Mouse (Mus musculus) intestine, embryonic 16.5 days (tissue): ENCODE measurements at regions not wholly inside any gene's neighbourhood (a gene's known extent, or its start where the extent isn't known, plus 50 kb on each side); places are given as distances from the start of the nearest gene placed in this dataset.

Experiments
- ATAC-seq: fragments of 200-750 bp; cut with Nextera tagmentation; 2 replicates; pipeline ENCODE4 v1.8.0; 2017; ENCODE audit warnings: moderate TSS enrichment, moderate library complexity
- H3K27ac ChIP-seq: fragments of 300-500 bp; sonication (generic); 2 replicates; pipeline ENCODE4 v1.5.1; 2014; ENCODE audit warnings: mild to moderate bottlenecking, low read length
- H3K27me3 ChIP-seq: fragments of 300-500 bp; sonication (generic); replicated peaks from 2 replicates; pipeline ENCODE4 v1.6.1; 2014; ENCODE audit warnings: low read length, control low read depth, mixed read lengths; ENCODE audit not compliant: control insufficient read depth, insufficient read depth
- H3K36me3 ChIP-seq: fragments of 300-500 bp; sonication (generic); 2 replicates; pipeline ENCODE4 v1.6.1; 2014; ENCODE audit warnings: low read length, control low read depth; ENCODE audit not compliant: control insufficient read depth, insufficient read depth
- H3K4me1 ChIP-seq: fragments of 300-500 bp; sonication (generic); 2 replicates; pipeline ENCODE4 v1.6.1; 2014; ENCODE audit warnings: low read length, control low read depth, mixed read lengths; ENCODE audit not compliant: control insufficient read depth, insufficient read depth
- H3K4me2 ChIP-seq: fragments of 300-500 bp; sonication (generic); 2 replicates; pipeline ENCODE4 v1.6.1; 2014; ENCODE audit warnings: low read depth, low read length, control low read depth
- H3K4me3 ChIP-seq: fragments of 300-500 bp; sonication (generic); 2 replicates; pipeline ENCODE4 v1.5.1; 2014; ENCODE audit warnings: mild to moderate bottlenecking, low read length
- H3K9ac ChIP-seq: fragments of 300-500 bp; sonication (generic); 2 replicates; pipeline ENCODE4 v1.6.1; 2014; ENCODE audit warnings: low read depth, low read length
- H3K9me3 ChIP-seq: fragments of 300-500 bp; sonication (generic); 2 replicates; pipeline ENCODE4 v1.6.1; 2016; ENCODE audit warnings: low read length, control low read depth; ENCODE audit not compliant: control insufficient read depth
- WGBS: fragments of 180-500 bp; shearing (Covaris S2); extraction: QIAGEN DNeasy Blood & Tissue Kit; methylation state at CpG from one replicate; pipeline ENCODE4 v1.1.7; 2014; 5-methylcytosine and 5-hydroxymethylcytosine counted together

GRCm38 (mm10) chr14:74113556-74113955 is 452.5 kb downstream of the Gm21750 start:
- Histone ChIP-seq H3K4me1 (0 out of 2 replicates have a peak, but pooled peaks cover 2% of the 10 kb centered on the region), H3K9me3 (no peaks in the 10 kb centered on the region), H3K4me3 (no peak overlapping the region), H3K27me3 (no peaks in the 10 kb centered on the region), H3K27ac (no peak overlapping the region), H3K4me2 (no peak overlapping the region), H3K9ac (no peak overlapping the region), H3K36me3 (no peaks in the 10 kb centered on the region)
- WGBS: 65% methylated on average over 3 of the region's 3 CpGs
- no peak for ATAC-seq

GRCm38 (mm10) chr14:74117686-74118085 is 456.7 kb downstream of the Gm21750 start:
- ATAC-seq: no peak
- Histone ChIP-seq H3K4me2 (no peak overlapping the region), H3K4me1 (0 out of 2 replicates have a peak, but pooled peaks cover 2% of the 10 kb centered on the region), H3K36me3 (no peaks in the 10 kb centered on the region), H3K27me3 (no peaks in the 10 kb centered on the region), H3K9me3 (no peaks in the 10 kb centered on the region), H3K4me3 (no peak overlapping the region), H3K27ac (no peak overlapping the region), H3K9ac (no peak overlapping the region)
- 76% methylated on average over 2 of the region's 2 CpGs for WGBS

DNA sequence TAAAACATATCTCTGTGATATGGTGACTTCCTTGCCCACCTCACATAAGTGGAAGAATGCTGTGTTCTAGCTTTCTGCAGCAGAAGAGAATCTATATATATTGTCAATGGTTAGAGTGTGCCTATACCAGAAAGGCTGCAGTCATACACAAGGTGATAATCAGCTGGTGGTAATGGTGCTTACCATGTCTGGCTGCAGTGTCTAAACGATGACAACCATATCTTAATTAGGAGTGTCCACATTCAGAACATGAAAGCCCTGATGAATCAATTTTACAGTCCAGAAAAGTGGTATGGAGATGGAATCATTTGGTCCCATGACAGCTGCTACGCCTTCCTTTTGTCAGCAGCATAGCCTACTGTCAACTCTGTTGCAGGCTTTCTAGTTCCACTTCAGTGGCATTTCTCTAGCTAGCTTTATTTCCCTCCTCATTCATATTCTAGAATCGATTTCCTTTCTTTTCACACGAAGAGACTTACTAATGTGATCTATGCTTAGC is 484.2 kb downstream of the Gm21750 start:
- Histone ChIP-seq H3K36me3 (no peaks in the 10 kb centered on the region), H3K9me3 (no peaks in the 10 kb centered on the region), H3K27me3 (no peaks in the 10 kb centered on the region), H3K9ac (no peak overlapping the region), H3K4me3 (no peak overlapping the region), H3K4me1 (no peaks in the 10 kb centered on the region), H3K4me2 (no peak overlapping the region), H3K27ac (no peak overlapping the region)
- no peak for ATAC-seq
- 88% methylated on average over 4 of the region's 4 CpGs for WGBS

- H3K27ac ChIP-seq: no peak overlapping the region
- ATAC-seq: no peak
- H3K4me3 ChIP-seq: no peak overlapping the region
- H3K4me2 ChIP-seq: no peak overlapping the region
- H3K4me1 ChIP-seq: no peaks in the 10 kb centered on the region
- no peaks in the 10 kb centered on the region for H3K27me3 ChIP-seq
- no peak overlapping the region for H3K9ac ChIP-seq
- no peaks in the 10 kb centered on the region for H3K9me3 ChIP-seq
- H3K36me3 ChIP-seq: no peaks in the 10 kb centered on the region
- WGBS: 84% methylated on average over 2 of the region's 2 CpGs
Observed at GRCm38 (mm10) chr14:74166221-74166620, 474.4 kb upstream of the Htr2a start.

- H3K27ac ChIP-seq: no peak overlapping the region
- no peak overlapping the region for H3K9ac ChIP-seq
- no peak for ATAC-seq
- H3K4me2 ChIP-seq: no peak overlapping the region
- H3K9me3 ChIP-seq: no peaks in the 10 kb centered on the region
- H3K4me1 ChIP-seq: no peaks in the 10 kb centered on the region
- WGBS: 84% methylated on average over 2 of the region's 2 CpGs
- H3K4me3 ChIP-seq: no peak overlapping the region
- no peaks in the 10 kb centered on the region for H3K36me3 ChIP-seq
- H3K27me3 ChIP-seq: no peaks in the 10 kb centered on the region
Observed at GRCm38 (mm10) chr14:74169131-74169875, 471.3 kb upstream of the Htr2a start.

DNA sequence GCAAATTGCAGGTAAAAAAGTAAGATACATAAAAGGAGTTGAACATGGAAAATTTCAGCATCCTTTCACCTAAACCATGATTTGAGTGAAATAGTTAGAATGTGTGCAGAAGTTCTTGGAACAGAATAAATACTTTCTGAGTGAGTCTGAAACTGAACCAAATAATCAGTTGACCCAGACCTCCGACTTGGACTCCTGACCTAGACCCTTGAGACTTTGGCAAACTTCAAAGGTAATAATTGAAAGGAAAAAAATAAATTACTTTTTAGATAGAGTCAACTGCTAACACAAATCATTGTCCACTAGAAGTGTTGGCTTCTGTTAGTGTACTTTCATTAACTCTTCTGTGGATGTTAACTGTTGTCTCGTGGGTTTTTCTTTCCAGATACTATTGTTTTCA is 460.6 kb upstream of the Htr2a start:
- H3K27me3 ChIP-seq: no peaks in the 10 kb centered on the region
- no peak overlapping the region for H3K9ac ChIP-seq
- WGBS: 80% methylated on average over 2 of the region's 2 CpGs
- ATAC-seq: no peak
- H3K9me3 ChIP-seq: no peaks in the 10 kb centered on the region
- no peaks in the 10 kb centered on the region for H3K36me3 ChIP-seq
- H3K4me1 ChIP-seq: no peaks in the 10 kb centered on the region
- H3K27ac ChIP-seq: no peak overlapping the region
- H3K4me3 ChIP-seq: no peak overlapping the region
- H3K4me2 ChIP-seq: no peak overlapping the region

- Histone ChIP-seq H3K4me3 (no peak overlapping the region), H3K27me3 (no peaks in the 10 kb centered on the region), H3K4me1 (no peaks in the 10 kb centered on the region), H3K27ac (no peak overlapping the region), H3K9me3 (no peaks in the 10 kb centered on the region), H3K36me3 (no peaks in the 10 kb centered on the region), H3K4me2 (no peak overlapping the region), H3K9ac (no peak overlapping the region)
- 90% methylated on average over 4 of the region's 4 CpGs for WGBS
- ATAC-seq: no peak
Observed at GRCm38 (mm10) chr14:74182996-74183395, 457.6 kb upstream of the Htr2a start.

DNA sequence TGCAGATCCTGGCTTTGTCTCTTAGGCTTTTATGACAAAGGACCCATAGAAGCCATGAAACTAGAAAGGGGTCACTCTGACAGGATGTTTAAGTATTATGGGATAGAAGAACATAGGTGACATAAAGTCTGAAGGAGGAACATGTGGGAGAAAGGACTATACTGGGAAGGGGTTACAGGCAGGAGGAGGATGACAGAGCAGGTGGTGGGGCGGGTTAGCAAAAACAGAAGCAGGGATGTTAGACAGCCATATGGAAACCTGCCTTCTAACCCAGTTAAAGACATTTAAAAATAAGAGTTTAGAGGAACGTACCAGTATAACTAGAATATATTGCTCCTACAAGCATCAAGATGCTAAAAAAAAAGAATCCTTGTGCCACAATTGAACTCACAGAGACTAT is 438.9 kb upstream of the Htr2a start:
- no peaks in the 10 kb centered on the region for H3K27me3 ChIP-seq
- no peak for ATAC-seq
- 92% methylated on average over 2 of the region's 2 CpGs for WGBS

GRCm38 (mm10) chr14:74205011-74205410 is 435.6 kb upstream of the Htr2a start:
- Histone ChIP-seq H3K4me3 (no peak overlapping the region), H3K9ac (no peak overlapping the region), H3K4me2 (no peak overlapping the region), H3K27ac (no peak overlapping the region), H3K9me3 (no peaks in the 10 kb centered on the region), H3K36me3 (no peaks in the 10 kb centered on the region), H3K4me1 (no peaks in the 10 kb centered on the region), H3K27me3 (no peaks in the 10 kb centered on the region)
- no peak for ATAC-seq
- WGBS: 79% methylated on average over 1 of the region's 1 CpGs

More for the DNA sequence above, 438.9 kb upstream of the Htr2a start:
- H3K4me1 ChIP-seq: no peaks in the 10 kb centered on the region
- H3K4me3 ChIP-seq: no peak overlapping the region
- no peak overlapping the region for H3K9ac ChIP-seq
- H3K4me2 ChIP-seq: no peak overlapping the region
- no peaks in the 10 kb centered on the region for H3K9me3 ChIP-seq
- no peak overlapping the region for H3K27ac ChIP-seq
- no peaks in the 10 kb centered on the region for H3K36me3 ChIP-seq
